Mouse (Mus musculus): ENCODE data around the gene Otoa. TPM values are rescaled to one million over a fixed set of nuclear protein-coding genes. Genes with fewer than 3 reads are reported as not detected.
A peak's percentile ranks its signal among the peaks of the same experiment; 100 is the strongest.

The Otoa gene
- polyA plus RNA-seq, 1 experiment from 2014 or later = 0.06 TPM

GRCm38 (mm10) chr7:121075416-121075815, 6.0 kb upstream of the Otoa start:
- H3K36me3 ChIP-seq (ENCODE audit: control insufficient read depth, insufficient read depth, low read length) = peaks cover 4% of the 10 kb centered on the region; the same call in 1 of the 2 replicates
- H3K9ac ChIP-seq (ENCODE audit: low read depth, low read length) = no peak overlapping the region
- H3K27ac ChIP-seq (ENCODE audit: low read length) = no peak overlapping the region
- no peaks in the 10 kb centered on the region for H3K27me3 ChIP-seq (replicated peaks; ENCODE audit: control insufficient read depth, insufficient read depth, low read length)
- H3K9me3 ChIP-seq (ENCODE audit: control insufficient read depth, low read length) = no peaks in the 10 kb centered on the region
- no peak for ATAC-seq
- no peak overlapping the region for H3K4me3 ChIP-seq (ENCODE audit: low read length)
- H3K4me2 ChIP-seq (ENCODE audit: low read depth, low read length) = no peak overlapping the region
- 74% methylated on average over 5 of the region's 5 CpGs for WGBS
- H3K4me1 ChIP-seq (ENCODE audit: control insufficient read depth, insufficient read depth, low read length) = no peaks in the 10 kb centered on the region

DNA sequence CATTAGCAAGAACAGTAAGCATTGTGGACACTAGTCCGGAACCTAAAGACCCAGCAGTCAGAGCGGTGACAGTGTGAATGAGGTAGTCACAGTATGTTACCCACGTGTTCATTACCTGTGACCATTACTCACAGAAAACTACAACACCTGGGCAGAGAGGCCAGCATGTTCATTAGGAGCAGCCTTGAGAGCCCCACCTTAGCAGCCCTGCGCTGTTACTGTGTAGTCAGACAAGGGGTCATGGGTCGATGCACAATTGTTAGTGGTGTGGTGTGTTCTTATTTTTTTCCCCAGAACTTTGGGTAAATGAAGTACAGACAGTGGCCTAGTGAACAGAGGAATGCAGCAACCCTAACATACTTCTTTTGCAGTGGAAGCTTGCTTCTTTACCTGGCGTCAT, 4.1 kb upstream of the Otoa start:
- WGBS = 93% methylated on average over 6 of the region's 6 CpGs
- H3K4me1 ChIP-seq (ENCODE audit: control insufficient read depth, insufficient read depth, low read length) = no peaks in the 10 kb centered on the region
- no peaks in the 10 kb centered on the region; the same call in 1 of the 2 replicates for H3K36me3 ChIP-seq (ENCODE audit: control insufficient read depth, insufficient read depth, low read length)
- no peak overlapping the region for H3K4me2 ChIP-seq (ENCODE audit: low read depth, low read length)
- no peak for ATAC-seq
- no peak overlapping the region for H3K27ac ChIP-seq (ENCODE audit: low read length)
- no peak overlapping the region for H3K4me3 ChIP-seq (ENCODE audit: low read length)
- no peaks in the 10 kb centered on the region for H3K27me3 ChIP-seq (replicated peaks; ENCODE audit: control insufficient read depth, insufficient read depth, low read length)
- H3K9ac ChIP-seq (ENCODE audit: low read depth, low read length) = no peak overlapping the region
- no peaks in the 10 kb centered on the region for H3K9me3 ChIP-seq (ENCODE audit: control insufficient read depth, low read length)

DNA sequence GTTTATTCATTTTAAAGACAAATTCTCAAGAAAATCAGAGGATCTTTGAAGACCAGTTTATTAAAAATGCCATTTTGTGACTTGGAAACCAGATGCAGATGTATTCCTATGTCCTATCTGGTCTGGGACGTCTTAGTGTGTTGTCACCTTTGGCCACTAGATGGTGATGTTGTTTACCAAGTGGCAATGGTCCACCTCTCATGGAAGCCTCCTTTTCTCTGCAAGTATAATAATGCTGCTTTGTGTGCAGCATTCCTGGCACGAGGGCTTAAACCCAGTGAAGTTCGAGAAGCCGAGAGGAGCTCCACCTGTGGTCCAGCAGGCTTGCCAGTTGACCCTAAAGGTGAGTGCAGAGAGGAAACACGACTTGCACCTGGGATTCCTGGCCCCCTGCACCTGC, 3.6 kb upstream of the Otoa start:
- Histone ChIP-seq H3K27me3 (replicated peaks; ENCODE audit: control insufficient read depth, insufficient read depth, low read length) (no peaks in the 10 kb centered on the region), H3K9ac (ENCODE audit: low read depth, low read length) (no peak overlapping the region), H3K4me2 (ENCODE audit: low read depth, low read length) (no peak overlapping the region), H3K36me3 (ENCODE audit: control insufficient read depth, insufficient read depth, low read length) (no peaks in the 10 kb centered on the region; the same call in 1 of the 2 replicates), H3K9me3 (ENCODE audit: control insufficient read depth, low read length) (no peaks in the 10 kb centered on the region), H3K4me1 (ENCODE audit: control insufficient read depth, insufficient read depth, low read length) (no peaks in the 10 kb centered on the region), H3K4me3 (ENCODE audit: low read length) (no peak overlapping the region), H3K27ac (ENCODE audit: low read length) (no peak overlapping the region)
- WGBS = 25% methylated on average over 5 of the region's 5 CpGs
- ATAC-seq = peak; percentile 71

DNA sequence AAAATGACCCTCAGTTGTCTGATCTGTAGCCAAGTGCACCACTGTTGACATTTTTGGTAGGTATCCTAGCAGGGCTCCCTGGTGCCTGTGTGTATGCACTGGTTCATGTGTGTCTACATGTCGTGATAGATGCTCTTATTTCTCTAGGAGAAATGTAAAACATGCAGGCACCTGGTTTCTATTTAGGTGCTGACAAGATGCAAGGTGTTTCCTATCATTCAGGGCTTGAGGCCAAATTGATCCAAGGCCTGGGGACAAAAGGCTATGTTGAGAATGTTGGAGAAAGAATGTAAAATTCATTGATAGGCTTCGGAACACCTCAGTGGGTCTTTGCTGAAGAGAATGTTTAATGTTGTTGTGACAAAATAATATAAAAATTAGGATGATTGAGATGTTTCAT, 366 bp downstream of the Otoa start:
- no peak overlapping the region for H3K9ac ChIP-seq (ENCODE audit: low read depth, low read length)
- H3K9me3 ChIP-seq (ENCODE audit: control insufficient read depth, low read length) = no peaks in the 10 kb centered on the region
- H3K27ac ChIP-seq (ENCODE audit: low read length) = no peak overlapping the region
- H3K36me3 ChIP-seq (ENCODE audit: control insufficient read depth, insufficient read depth, low read length) = no peaks in the 10 kb centered on the region; the same call in 1 of the 2 replicates
- no peaks in the 10 kb centered on the region for H3K4me1 ChIP-seq (ENCODE audit: control insufficient read depth, insufficient read depth, low read length)
- no peaks in the 10 kb centered on the region for H3K27me3 ChIP-seq (replicated peaks; ENCODE audit: control insufficient read depth, insufficient read depth, low read length)
- H3K4me2 ChIP-seq (ENCODE audit: low read depth, low read length) = no peak overlapping the region
- ATAC-seq = no peak
- H3K4me3 ChIP-seq (ENCODE audit: low read length) = no peak overlapping the region
- 75% methylated on average over 2 of the region's 2 CpGs for WGBS

GRCm38 (mm10) chr7:121082949-121083513, 1.6 kb downstream of the Otoa start:
- H3K4me3 ChIP-seq (ENCODE audit: low read length) = no peak overlapping the region
- no peaks in the 10 kb centered on the region; the same call in 1 of the 2 replicates for H3K36me3 ChIP-seq (ENCODE audit: control insufficient read depth, insufficient read depth, low read length)
- no peaks in the 10 kb centered on the region for H3K27me3 ChIP-seq (replicated peaks; ENCODE audit: control insufficient read depth, insufficient read depth, low read length)
- H3K27ac ChIP-seq (ENCODE audit: low read length) = no peak overlapping the region
- ATAC-seq = no peak
- H3K4me1 ChIP-seq (ENCODE audit: control insufficient read depth, insufficient read depth, low read length) = no peaks in the 10 kb centered on the region
- H3K4me2 ChIP-seq (ENCODE audit: low read depth, low read length) = no peak overlapping the region
- no peak overlapping the region for H3K9ac ChIP-seq (ENCODE audit: low read depth, low read length)
- H3K9me3 ChIP-seq (ENCODE audit: control insufficient read depth, low read length) = no peaks in the 10 kb centered on the region
- WGBS = 68% methylated on average over 9 of the region's 9 CpGs

DNA sequence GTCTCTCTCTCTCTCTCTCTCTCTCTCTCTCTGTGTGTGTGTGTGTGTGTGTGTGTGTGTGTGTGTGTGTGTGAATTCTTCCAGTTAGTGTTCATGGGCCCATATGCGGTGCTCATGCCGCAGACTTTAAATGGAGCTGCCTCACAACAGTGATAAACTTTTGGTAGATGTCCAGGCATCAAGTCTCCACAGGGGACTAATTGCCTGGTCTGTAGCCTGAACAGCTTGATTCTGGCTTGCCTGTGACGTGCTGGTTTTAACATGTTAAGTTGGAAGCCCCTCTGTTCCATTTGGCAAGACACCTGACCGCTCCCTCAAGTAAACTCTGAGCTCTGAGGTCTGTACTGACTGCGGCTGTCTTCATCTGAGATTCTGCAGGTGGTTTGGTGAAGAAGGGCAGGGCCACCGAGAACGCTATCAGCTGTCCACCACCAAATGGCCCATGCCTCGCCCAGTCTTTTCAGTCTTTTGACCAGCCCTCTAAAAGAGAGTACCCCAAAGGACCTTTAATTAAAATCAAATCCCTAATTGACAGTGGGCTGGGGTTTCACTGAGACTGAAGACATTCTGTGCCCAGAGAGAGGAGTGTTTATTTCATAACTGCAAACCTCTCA, 3.5 kb downstream of the Otoa start:
- Histone ChIP-seq H3K4me3 (ENCODE audit: low read length) (no peak overlapping the region), H3K4me2 (ENCODE audit: low read depth, low read length) (no peak overlapping the region), H3K9me3 (ENCODE audit: control insufficient read depth, low read length) (no peaks in the 10 kb centered on the region), H3K27ac (ENCODE audit: low read length) (no peak overlapping the region), H3K9ac (ENCODE audit: low read depth, low read length) (no peak overlapping the region), H3K27me3 (replicated peaks; ENCODE audit: control insufficient read depth, insufficient read depth, low read length) (no peaks in the 10 kb centered on the region), H3K4me1 (ENCODE audit: control insufficient read depth, insufficient read depth, low read length) (no peaks in the 10 kb centered on the region), H3K36me3 (ENCODE audit: control insufficient read depth, insufficient read depth, low read length) (no peaks in the 10 kb centered on the region)
- WGBS = 62% methylated on average over 8 of the region's 8 CpGs
- no peak for ATAC-seq

DNA sequence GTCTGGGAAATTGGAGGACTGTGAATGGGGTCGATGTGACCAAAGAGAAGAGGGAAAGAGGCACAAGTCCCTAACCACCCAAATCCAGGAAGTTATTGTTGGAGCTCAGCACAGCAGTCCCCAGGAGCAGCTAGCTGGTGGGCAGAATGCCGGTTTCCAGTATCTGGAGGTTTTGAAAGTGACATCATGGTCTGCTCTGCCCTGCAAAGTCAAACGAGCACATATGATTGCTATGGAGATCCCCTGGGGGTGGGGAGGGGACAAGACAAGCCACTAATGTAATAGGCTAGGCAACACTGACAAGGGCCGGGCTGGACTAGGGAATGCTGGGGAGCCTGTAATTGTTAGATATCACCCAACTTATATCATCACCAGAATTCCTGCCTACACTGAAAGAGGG, 4.0 kb downstream of the Otoa start:
- no peaks in the 10 kb centered on the region for H3K36me3 ChIP-seq (ENCODE audit: control insufficient read depth, insufficient read depth, low read length)
- no peak overlapping the region for H3K4me3 ChIP-seq (ENCODE audit: low read length)
- no peak overlapping the region for H3K4me2 ChIP-seq (ENCODE audit: low read depth, low read length)
- no peak overlapping the region for H3K27ac ChIP-seq (ENCODE audit: low read length)
- no peaks in the 10 kb centered on the region for H3K4me1 ChIP-seq (ENCODE audit: control insufficient read depth, insufficient read depth, low read length)
- no peak overlapping the region for H3K9ac ChIP-seq (ENCODE audit: low read depth, low read length)
- ATAC-seq = no peak
- no peaks in the 10 kb centered on the region for H3K27me3 ChIP-seq (replicated peaks; ENCODE audit: control insufficient read depth, insufficient read depth, low read length)
- no peaks in the 10 kb centered on the region for H3K9me3 ChIP-seq (ENCODE audit: control insufficient read depth, low read length)
- 17% methylated on average over 4 of the region's 4 CpGs for WGBS

- ATAC-seq = no peak
- no peaks in the 10 kb centered on the region for H3K27me3 ChIP-seq (replicated peaks; ENCODE audit: control insufficient read depth, insufficient read depth, low read length)
- H3K4me2 ChIP-seq (ENCODE audit: low read depth, low read length) = no peak overlapping the region
- no peak overlapping the region for H3K27ac ChIP-seq (ENCODE audit: low read length)
- H3K4me3 ChIP-seq (ENCODE audit: low read length) = no peak overlapping the region
- no peak overlapping the region for H3K9ac ChIP-seq (ENCODE audit: low read depth, low read length)
- no peaks in the 10 kb centered on the region for H3K9me3 ChIP-seq (ENCODE audit: control insufficient read depth, low read length)
- H3K4me1 ChIP-seq (ENCODE audit: control insufficient read depth, insufficient read depth, low read length) = peaks cover 3% of the 10 kb centered on the region; the same call in 1 of the 2 replicates
- 75% methylated on average over 5 of the region's 5 CpGs for WGBS
- no peaks in the 10 kb centered on the region for H3K36me3 ChIP-seq (ENCODE audit: control insufficient read depth, insufficient read depth, low read length)
Observed at GRCm38 (mm10) chr7:121088745-121089144, 7.3 kb downstream of the Otoa start.

DNA sequence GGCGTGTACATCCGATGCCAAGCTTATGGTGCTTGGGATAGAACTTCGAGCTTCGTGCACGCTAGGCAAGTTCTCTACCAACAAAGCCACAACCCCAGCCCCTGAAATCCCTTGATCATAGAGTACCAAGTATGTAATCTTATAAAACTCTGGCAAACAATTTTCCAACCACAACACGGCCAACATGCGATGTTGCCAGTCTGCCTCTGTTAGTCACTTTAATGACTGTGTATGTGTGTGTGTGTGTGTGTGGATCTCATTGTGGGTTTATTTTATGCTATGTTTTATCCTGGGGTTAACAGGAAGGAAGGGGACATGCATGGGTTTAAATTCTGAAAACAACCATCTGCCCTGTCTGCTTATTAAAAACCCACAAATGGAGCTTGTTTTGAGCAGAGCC, 9.3 kb downstream of the Otoa start:
- 85% methylated on average over 7 of the region's 7 CpGs for whole genome bisulfite sequencing

More for the DNA sequence above, 9.3 kb downstream of the Otoa start:
- H3K9me3 ChIP-seq (ENCODE audit: control insufficient read depth, low read length) = no peaks in the 10 kb centered on the region
- peaks cover 3% of the 10 kb centered on the region; the same call in 1 of the 2 replicates for H3K4me1 ChIP-seq (ENCODE audit: control insufficient read depth, insufficient read depth, low read length)
- ATAC-seq = no peak
- H3K4me2 ChIP-seq (ENCODE audit: low read depth, low read length) = no peak overlapping the region
- H3K27ac ChIP-seq (ENCODE audit: low read length) = no peak overlapping the region
- H3K9ac ChIP-seq (ENCODE audit: low read depth, low read length) = no peak overlapping the region
- H3K4me3 ChIP-seq (ENCODE audit: low read length) = no peak overlapping the region
- H3K27me3 ChIP-seq (replicated peaks; ENCODE audit: control insufficient read depth, insufficient read depth, low read length) = no peaks in the 10 kb centered on the region
- H3K36me3 ChIP-seq (ENCODE audit: control insufficient read depth, insufficient read depth, low read length) = no peaks in the 10 kb centered on the region

Data from intestine, embryonic 16.5 days (tissue).